Mouse (Mus musculus) adipocyte (in vitro differentiated cells): ENCODE results near the gene Rcc1.

Experiments used
- DNase-seq: peaks from one replicate; pipeline ENCODE4 v3.0.0-alpha.2; 2016; ENCODE audit warnings: low spot score

Rcc1 gene

DNA sequence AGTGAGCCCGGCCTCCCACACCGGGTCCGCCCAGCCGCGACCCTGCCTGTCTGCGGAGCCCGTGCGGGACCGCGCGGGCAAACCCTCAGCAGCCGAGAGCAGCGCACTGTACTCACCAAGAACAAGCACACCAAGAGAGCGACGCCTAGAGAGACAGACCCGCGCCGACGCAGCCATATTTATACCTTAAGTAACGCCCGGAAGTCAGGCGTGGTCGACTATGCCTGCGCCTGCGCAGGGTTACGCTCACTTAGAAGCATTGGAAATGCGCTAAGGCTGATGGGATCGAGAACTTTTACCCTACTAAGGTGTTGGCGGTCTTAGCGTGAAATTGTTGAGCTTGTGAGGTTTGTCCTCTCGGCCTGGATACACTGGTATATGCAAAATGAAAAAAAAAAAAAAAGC lies at the start of gene Rcc1:
Gene Rcc1 (minus strand): TSS at position 125 of the 405 bp plus-strand sequence.
- peak; percentile 96 for DNase-seq

DNA sequence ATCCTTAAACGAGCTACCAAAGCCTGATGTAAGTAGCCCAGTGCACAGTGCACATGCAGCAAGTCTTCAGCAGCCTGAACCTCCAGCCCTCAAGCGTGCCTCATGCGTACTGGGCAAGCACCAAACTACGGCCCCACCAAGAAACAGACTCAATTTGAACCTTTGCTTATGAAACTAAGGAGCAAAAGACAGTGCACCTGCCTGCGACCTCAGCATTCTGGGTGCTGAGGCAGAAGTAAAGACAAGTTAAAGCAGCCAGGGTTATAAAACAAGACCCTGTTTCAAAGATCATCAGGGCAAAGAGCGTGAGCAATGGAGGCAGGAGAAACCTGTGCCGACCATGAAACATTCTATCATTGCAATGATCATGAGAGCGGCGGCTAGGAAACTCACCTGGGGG lies 47.6 kb upstream of the Rcc1 start:
- DNase-seq: no peak

DNA sequence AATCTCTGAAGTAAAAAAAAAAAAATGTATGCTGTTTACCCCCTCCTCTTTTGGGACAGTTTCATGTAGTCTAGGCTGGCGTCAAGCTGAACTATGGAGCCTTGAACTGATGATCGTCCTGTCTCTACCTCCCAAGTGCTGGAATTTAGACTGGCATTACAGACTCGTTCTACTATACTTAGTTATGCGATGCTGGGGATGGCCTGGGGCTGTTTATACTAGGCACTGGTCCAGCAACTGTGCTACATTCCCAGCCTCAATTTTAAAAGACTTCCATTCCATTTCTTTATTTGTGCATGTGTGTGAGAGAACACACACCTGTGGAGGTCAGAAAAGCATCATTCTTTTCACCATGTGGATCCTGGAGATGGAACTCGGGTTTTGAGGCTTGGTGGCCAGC lies 45.5 kb upstream of the Rcc1 start:
- DNase-seq: no peak

DNA sequence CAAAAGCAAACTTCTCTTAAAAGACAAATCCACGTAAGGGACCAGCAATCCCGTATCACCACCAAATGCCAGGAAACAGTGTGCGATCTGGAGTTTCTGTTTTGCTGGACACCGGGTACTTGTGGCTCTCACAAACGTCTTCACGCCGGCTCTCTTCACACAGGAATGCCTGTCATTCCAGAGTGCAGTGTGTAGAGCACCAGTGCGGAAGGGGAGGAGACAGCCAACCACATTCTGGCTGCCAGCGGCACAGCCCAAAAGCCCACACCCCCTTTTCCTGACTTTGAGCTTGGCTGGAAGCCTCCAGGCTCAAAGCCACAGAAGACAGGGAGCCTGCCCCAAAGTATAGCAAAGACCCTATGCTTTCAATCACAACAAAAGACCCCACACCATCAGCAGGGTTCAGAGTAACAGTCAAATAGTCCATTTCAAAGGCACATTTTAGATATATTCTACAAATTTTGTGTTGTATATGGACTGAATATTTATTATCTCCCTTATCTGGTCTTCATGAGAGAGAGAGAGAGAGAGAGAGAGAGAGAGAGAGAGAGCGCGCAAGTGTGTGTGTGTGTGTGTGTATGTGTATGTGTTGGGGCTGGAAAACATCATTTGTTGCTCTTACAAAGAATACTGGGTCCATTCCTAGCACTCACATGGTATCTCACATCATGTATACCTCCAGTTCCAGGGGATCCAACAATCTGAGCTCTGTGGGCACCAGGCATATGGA lies 44.8 kb upstream of the Rcc1 start:
- DNase-seq: peak; percentile 76

DNA sequence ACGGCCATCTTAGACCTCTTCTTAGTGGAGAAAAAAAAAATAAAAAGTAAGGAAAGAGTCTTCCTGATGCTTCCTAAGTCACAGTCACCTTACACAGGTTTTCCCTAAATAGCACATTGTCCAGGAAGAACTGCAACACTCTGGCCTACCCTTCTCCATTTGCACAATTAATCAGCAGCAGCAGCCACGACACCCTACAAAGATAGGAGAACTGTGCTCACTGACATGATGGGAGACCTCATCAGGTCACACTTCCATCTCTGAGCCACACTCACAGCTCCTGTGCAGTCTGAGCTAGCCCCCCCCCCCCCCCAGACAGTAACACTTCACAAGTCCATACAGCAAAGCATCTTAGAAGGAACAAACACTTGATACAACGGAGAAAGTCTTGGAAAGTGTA lies 43.7 kb upstream of the Rcc1 start:
- DNase-seq: no peak

DNA sequence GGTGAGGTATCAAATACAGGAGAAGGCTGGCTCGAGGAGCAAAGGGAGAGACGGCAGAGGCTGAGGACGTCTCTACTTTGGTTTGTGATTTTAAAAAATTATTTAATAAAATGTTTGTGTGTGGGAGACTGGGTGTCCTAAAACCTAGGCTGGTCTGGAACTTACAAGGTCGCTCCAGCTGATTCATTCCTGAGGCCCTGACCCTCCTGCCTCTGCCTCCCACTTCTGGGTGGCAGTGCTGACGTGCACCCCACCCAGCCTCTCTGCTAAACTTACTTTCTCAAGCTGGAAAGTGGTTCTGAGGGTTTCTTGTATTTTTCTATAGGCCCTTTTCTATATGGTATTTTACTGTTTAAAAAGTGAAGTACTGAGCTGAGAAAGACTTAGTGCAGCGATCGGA lies 42.8 kb upstream of the Rcc1 start:
- no peak for DNase-seq

DNA sequence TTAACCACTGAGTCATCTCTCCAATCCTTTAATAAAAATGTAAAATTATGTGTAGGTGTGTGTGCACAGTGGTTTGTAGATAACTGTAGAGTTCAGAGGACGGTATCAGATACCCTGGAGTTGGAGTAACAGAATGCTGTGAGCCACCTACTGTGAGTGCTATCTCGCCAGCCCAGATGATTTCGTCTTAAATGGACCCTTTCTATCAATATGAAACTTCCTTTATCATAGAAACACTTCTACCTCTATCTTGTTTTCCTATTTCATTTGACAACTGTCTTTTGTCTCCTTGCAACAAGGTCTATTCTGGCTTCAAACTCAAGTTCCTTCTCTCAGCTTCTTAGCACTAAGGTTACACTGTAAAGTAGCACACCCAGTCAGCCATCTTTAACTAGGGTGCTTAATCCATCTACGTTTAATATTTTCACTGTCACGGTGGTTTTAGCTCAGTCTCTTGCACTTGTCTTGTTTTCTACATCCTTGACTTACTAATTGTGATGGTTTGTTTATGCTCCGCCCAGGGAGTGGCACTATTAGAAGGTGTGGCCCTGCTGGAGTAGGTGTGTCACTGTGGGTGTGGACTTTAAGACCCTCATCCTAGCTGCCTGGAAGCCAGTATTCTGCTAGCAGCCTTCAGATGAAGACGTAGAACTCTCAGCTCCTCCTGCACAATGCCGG lies 37.8 kb upstream of the Rcc1 start:
- DNase-seq: no peak

DNA sequence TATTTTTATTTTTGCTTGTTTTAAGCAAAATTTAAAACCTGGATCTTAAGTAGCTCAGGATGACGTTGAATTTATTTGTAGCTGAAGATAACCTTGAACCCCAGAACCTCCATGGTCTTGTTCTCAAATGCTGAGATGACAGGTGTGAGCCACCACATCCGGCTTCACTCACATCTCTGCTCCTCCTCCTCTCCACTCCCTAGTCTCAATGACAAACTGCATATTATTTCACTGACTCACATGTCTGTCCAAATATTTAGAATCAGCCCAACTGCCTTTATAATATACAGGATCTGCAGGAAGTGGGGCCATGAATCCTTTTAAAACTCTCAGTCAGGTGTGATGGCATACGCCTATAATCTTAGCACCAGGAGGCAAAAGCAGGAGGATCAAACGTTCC lies 35.9 kb upstream of the Rcc1 start:
- DNase-seq: no peak

DNA sequence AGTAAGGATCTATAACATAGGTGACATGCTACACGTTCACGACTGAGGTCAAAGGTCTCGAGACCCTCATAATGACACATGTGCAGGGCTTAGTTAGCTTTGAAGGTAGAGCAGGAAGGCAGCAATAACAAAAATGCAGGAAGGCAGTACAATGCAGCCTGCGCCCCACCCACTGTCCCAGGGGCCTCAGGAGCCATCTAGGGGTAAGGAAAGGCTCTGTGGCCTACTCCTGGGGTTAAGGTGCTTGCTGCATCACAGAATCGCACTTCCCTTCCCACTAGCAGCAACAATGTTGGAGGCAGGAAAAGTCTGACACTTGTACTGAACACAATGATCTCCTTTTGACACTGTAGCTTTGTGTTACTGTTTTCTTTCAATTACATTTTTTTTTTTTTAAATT lies 34.2 kb upstream of the Rcc1 start:
- DNase-seq: no peak

DNA sequence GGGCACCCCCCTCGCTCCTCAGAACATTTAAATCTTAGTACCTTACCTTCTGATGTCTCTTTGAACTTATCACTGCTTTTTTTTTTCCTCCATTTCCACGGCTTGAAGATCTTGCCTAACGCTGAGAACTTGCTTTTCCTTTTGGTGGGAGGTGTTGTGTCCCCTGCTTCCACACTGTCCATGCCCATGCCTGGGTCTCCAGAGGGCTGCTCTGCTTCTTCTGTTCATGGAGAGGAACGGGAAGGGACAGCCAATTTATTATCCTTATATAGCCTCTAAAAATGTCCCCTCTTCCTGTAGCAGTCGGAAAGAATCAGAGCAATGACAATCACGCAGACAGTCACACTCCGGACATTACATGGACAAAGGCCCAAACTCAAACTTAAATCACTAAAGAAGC lies 33.4 kb upstream of the Rcc1 start:
- no peak for DNase-seq

DNA sequence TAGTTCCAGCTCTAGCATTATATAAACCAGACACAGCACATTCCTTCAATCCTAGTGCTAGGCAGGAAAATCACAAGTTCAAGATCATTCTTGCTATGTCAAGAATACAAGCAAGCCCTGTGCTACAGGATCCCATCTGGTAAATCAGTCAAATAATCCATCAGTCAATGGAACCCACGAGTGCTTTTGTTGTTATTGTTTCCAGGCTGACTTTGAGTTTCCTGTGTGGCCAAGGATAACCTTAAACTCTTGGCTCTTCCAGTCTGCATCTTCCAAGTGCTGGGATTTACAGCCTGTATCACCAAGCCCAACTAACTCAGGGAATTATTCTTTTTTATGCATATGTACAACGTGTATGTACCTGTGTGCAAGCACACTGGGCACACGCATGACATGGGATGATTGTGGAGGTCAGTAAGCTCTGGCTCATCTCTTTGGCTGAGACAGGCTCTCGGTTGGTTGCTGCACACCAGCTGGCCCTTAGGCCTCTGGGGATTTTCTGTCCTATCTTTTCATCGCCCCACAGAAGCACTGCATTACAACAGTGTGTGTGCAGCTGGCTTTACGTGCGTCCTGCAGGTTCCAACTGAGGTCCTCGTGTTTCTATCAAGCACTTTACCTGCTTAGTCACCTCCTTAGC lies 32.5 kb upstream of the Rcc1 start:
- no peak for DNase-seq

DNA sequence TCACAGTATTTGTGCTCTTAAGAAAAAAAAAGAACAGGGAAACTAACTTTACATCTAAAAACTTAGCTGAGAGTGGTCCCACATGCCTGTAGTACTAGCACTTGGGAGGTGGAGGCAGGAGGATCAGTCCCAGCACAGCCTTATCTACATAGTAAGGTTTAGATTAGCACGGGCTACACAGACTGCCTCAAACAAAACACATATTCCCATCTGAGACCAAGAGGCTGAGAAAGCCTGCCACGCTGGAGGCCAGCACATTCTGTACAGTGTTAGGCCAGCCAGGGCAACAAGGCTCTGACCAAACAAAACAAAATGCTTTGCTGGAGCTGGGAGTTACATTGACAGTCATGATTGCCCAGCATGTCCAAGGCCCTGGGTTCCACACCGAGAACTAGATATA lies 30.1 kb upstream of the Rcc1 start:
- DNase-seq: peak; percentile 5

DNA sequence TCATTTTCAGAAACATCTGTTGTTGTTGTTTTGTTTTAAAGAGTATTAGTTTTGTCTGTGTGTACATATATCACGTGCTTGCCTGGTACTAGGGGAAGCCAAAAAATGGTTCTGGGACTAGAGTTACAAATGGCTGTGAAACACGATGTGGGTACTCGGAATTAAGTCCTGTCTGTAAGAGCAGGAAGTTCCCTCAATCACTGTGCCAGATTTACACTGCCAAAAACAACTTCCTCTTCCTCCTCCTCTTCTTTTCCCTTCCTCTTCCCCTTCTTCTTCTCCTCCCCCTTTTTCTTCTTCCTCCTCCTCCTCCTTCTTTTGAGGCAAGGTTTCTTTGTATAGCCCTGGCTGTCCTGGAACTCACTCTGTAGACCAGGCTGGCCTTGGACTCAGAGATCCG lies 28.9 kb upstream of the Rcc1 start:
- DNase-seq: no peak

DNA sequence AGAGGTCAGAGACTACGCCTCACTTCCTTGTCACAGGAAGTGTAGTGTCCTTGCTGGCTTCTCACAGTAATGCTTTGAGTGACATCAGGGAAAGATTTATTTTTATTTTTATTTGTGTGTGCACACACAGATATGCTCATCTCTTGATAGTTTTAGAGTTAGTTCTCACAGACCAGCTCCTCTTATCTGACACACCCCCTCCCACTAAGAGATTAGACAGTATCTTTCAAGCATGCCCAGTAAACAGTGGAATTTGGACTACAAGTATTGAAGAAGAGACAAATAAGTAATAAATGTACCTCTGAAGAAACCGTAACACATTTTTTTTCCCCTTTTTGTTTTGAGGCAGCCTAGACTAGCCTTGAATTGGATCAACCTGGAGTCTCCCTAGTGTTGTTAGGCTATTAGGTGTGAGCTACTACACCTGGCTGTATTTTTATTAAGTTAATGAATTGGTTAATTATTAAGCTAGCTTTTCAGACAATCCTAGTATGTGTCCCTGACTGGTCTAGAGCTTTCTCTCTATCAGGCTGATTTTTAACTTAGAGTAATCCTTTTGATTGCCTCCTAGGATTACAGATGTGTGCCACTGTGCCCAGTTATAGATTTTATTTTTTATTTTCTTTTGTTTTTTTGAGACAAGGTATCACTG lies 27.7 kb upstream of the Rcc1 start:
- no peak for DNase-seq

DNA sequence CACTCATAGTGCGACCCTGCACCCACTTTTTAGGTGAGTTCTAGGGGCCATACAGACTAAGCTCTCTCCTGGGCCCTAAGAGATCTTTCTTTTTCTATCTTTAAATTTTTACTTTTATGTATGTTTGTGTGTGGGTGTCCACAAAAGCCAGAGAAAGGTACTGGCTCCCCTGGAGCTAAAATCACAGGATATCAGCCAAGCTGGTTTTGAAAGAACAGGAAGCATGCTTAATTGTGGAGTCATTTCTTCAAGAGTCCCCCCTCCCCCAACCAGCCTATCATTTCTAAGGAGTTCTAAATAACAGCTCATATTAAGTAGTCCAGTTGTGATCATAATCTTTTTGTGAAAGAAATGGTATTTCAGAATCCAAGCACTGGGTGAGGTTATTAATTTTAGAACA lies 20.4 kb upstream of the Rcc1 start:
- DNase-seq: no peak

DNA sequence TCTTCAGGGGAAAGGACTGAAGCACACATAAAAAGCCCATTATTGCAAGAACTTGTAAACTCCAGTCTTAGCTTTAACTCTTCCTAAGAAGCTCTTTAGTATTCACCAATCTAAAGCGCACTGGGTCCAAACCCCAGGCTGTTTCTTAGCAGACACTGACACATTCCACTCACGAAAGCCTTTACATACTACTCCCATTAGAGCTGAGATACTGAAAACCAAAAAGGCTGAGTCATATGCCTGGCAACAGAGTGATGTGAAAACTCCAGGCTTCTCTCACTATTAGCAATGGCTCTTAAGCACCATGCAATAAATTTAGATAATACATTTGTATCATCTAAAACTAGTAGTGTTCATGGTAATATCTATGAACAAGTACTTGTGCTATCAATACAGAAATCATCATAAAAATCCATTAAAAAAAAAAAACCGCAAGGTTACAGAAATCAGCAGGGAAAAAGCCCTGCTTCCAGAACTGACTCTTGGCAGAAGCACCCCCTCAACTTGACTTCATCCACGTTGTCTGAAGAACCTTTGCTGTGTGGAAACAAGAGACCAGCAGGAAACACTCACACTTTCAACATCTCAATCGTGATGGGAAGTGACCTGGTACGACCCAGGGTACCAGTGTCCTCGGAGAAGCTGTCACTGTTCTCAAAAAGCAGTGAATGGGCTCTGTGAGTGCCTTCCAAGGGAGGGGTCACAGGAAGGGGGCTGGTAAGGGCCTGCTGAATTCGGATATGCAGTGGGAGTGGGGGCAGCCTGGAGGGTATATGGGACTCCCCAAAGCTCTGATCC lies 16.7 kb upstream of the Rcc1 start:
- no peak for DNase-seq

DNA sequence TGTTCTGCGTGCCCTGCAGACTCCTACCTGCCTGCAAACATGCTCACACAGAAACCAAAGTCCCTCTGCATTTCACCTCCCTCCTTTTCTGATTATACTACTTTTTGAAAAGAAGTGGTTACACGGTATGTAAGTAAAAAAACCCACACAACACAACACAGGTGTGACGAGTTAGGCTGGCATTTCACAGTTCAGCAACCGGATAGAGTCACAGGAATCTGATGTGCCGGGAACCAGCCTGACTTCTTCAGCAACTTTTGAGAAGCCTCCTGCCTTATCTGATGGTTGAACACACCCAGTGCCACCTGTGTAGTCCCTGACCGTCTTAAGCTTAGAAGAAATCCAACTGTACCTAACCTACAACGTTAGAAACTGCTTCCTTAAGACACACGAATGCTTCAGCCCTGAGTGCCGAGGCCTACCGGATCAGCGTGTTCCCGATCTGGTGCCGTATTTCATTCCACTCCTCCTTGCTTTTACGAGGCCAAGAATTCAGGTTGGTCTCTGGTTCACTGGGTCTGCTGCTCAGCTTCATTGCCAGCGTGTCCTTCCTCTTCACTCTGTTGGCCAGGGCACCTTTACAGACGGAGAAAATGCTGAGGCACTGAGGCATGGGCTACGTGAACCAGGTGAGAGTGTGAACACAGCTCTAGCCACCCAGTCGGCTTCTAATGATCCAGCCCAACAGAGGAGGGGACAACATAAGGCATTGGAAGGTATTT lies 14.2 kb upstream of the Rcc1 start:
- no peak for DNase-seq

DNA sequence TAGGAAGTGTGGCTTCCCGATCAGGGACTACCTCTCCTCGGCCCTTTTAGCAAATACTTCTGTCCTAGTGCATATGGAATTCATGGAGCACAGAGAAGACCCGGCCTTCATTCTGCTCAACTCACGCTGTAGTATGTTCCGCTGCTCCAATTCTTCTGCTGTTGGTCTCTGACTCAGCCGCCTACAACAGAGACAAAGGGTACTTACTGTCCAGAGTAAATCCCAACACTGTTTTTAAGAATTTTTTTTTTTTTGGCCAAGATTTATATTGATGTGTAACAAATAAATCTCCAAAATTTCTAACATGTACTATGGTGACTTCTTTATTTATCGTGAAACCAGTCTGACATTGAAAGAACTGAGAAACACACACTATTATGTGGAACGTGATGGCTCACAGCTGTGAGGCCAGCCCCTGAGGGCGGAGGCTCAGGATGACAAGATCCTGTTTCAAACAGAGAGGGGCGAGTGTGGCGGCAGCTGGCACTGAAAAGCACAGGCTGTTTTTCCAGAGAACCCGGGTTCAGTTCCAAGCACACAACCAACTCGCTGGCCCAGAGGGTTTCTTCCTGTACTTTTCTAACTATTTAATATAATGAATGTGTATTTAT lies 12.2 kb upstream of the Rcc1 start:
- no peak for DNase-seq

DNA sequence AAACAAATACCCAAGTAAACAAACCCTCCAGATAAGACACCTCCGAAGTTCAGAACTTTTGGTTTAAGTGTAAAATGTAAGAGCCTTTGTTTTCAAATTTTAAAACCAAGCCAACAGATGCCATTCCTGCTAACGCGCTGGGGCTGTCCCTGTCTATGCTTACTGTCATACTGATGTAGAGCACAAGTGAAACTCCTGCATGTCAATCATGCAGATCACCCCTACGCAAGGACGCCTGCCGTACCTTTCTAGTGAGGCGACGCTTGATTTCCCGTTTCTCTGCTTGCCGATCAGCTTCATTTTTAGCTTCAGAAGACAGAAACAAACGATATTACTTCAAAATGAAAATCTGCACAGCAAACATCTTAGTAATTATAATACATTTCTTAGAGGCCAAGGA lies 10.1 kb upstream of the Rcc1 start:
- DNase-seq: no peak

DNA sequence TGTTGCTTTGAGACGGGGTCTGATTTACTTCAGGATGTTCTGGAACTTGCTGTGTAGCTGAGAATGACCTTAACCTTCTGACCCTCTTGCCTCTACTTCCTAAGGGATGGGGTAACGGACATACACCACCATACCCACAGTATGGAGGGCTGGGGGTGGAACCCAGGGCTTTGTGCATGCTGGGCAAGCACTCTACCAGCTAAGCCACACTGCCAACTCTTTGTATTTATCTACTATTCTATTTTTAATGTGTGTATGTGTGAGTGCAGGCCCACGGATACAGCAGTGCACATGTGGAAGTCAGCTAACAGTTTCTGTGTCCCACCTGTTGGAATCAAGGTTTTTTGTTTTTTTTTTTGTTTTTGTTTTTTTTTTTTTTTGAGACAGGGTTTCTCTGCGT lies 6.1 kb upstream of the Rcc1 start:
- DNase-seq: no peak

DNA sequence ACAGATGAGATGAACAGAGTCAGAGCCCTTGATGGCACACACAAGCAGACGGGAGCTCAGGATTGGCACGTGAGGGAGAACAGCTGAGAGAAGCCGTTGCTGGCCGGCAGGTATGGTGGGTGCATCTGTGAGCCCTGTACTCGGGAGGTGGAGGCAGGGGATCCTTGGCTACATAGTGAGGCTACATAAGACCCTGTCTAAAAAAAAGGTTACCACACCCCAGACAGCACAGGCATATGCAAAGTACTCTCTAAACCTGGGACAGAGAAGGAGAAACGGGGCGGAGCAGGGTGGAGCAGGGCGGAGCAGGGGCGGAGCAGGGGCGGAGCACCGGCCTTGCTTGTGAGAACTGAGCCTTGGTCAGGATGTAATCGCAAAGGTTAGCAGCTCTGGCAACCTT lies 2.8 kb upstream of the Rcc1 start:
- DNase-seq: peak; percentile 53
